Mouse (Mus musculus): ENCODE measurements around the gene Olfr1437. TPM values are rescaled to one million over a fixed set of nuclear protein-coding genes. Genes with fewer than 3 reads are reported as not detected.
"Not testable (repeated sequence)": the region's sequence is repeated elsewhere in the genome, so short reads cannot be mapped to it uniquely, and the experiment has no call there.

Olfr1437 gene
- total RNA-seq (2015; ENCODE audit: low replicate concordance) (not detected in 2 replicates), total RNA-seq (2017; ENCODE audit: low replicate concordance) (not detected in 2 replicates)

GRCm38 (mm10) chr19:12325001-12325400 lies at the start of gene Olfr1437:
Gene Olfr1437 (minus strand): TSS chr19:12325101.
- ATAC-seq (replicated peaks; ENCODE audit: low FRiP score, poor library complexity, severe bottlenecking) = no peak

DNA sequence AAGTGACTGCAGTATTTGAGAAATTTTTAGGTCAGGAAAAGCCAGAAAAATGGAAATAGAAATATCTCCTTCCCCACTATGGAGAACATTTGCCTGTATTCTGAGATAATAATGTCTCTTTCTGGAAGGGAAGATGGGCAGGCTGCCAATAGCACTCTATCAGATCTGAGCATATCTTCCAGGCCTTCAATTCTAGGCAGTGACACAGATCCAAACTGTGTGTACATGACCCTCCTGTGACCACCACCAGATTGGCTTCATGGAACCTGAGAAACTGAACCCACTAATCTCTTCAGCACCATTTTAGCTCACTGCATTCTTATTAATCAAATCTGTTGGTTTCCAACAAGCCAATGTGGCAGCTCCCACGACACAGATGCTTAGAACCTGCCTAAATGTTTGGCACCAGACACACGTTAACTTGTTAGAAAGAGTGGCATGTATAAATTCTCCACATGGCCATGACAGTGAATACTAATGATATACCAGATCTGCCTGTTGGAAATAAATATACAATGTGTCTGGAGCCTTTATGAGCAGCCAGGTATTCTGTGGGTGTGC lies 49.6 kb upstream of the Olfr1437 start:
- no peak for ATAC-seq (replicated peaks; ENCODE audit: low FRiP score, poor library complexity, severe bottlenecking)

GRCm38 (mm10) chr19:12373004-12373403 lies 48.1 kb upstream of the Olfr1437 start:
- no peak for ATAC-seq (replicated peaks; ENCODE audit: low FRiP score, poor library complexity, severe bottlenecking)

GRCm38 (mm10) chr19:12335810-12336209 lies 10.9 kb upstream of the Olfr1437 start, which contains the start of gene Olfr1438-ps1:
Gene Olfr1438-ps1 (minus strand): TSS chr19:12335910.
- no peak for ATAC-seq (replicated peaks; ENCODE audit: low FRiP score, poor library complexity, severe bottlenecking)

DNA sequence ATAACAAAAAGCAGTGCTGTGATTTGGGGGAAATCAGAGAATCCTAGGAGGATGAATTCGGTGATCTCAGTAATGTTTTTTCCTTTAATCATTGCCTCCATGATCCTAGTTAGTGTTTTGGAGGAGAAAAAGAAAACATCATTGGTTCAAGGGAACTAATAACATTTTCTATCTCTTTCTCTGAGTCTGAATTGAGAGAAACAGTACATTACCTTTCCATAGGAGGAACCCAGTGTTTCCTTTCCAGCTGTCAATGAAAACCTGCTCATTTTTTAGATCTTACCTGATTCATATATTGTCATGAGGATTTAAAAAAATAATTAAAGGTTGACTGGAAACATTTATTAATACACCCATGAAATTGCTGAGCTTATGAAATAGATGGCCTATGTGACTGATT lies 25.9 kb downstream of the Olfr1437 start, which contains the start of gene Olfr1436:
TSS of gene Olfr1436 (minus strand) at position 101 of the 400 bp plus-strand sequence.
- not testable (repeated sequence) for ATAC-seq (replicated peaks; ENCODE audit: low FRiP score, poor library complexity, severe bottlenecking)

- no peak for ATAC-seq (replicated peaks; ENCODE audit: low FRiP score, poor library complexity, severe bottlenecking)
Observed at GRCm38 (mm10) chr19:12292979-12293378, 31.9 kb downstream of the Olfr1437 start.

DNA sequence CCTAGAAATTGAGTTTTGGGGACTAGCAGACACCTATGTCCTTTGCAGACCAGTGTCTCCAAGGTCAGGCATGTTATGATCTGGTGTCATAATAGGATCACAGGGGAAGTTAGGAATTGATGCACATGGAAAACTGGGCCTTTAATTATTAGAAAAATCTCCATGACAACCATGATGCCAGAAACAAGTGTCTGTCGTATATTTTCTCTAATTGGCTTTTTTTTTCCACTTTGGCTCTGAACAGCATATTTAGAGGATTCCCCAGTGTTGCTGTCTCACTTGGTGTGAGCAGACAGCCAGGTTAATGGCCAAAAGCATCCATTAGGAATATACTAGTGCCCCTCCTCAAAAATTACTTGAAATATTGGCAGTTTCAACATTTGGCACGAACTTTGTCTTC lies 45.3 kb downstream of the Olfr1437 start, which contains the start of gene Olfr1434:
TSS of gene Olfr1434 (plus strand) at position 301 of the 400 bp plus-strand sequence.
- no peak for ATAC-seq (replicated peaks; ENCODE audit: low FRiP score, poor library complexity, severe bottlenecking)

Other genes starting within 250 kb of the Olfr1437 start
- not detected in 2 replicates for gene Olfr1425, start 247.4 kb downstream of the Olfr1437 start, total RNA-seq (2015; ENCODE audit: low replicate concordance)
- not detected in 2 replicates for gene Olfr1425, start 247.4 kb downstream of the Olfr1437 start, total RNA-seq (2017; ENCODE audit: low replicate concordance)
- gene Olfr1426, start 233.1 kb downstream of the Olfr1437 start, total RNA-seq (2015; ENCODE audit: low replicate concordance) = not detected in 2 replicates
- gene Olfr1426, start 233.1 kb downstream of the Olfr1437 start, total RNA-seq (2017; ENCODE audit: low replicate concordance) = not detected in 2 replicates
- not detected in 2 replicates for gene Olfr1427, start 221.8 kb downstream of the Olfr1437 start, total RNA-seq (2015; ENCODE audit: low replicate concordance)
- gene Olfr1427, start 221.8 kb downstream of the Olfr1437 start, total RNA-seq (2017; ENCODE audit: low replicate concordance) = not detected in 2 replicates
- gene Olfr1428, start 209.2 kb downstream of the Olfr1437 start, total RNA-seq (2015; ENCODE audit: low replicate concordance) = not detected in 2 replicates
- gene Olfr1428, start 209.2 kb downstream of the Olfr1437 start, total RNA-seq (2017; ENCODE audit: low replicate concordance) = not detected in 2 replicates
- not detected in 2 replicates for gene Olfr76, start 201.9 kb downstream of the Olfr1437 start, total RNA-seq (2015; ENCODE audit: low replicate concordance)
- not detected in 2 replicates for gene Olfr76, start 201.9 kb downstream of the Olfr1437 start, total RNA-seq (2017; ENCODE audit: low replicate concordance)
- not detected in 2 replicates for gene Olfr1555-ps1, start 155.0 kb downstream of the Olfr1437 start, total RNA-seq (2015; ENCODE audit: low replicate concordance)
- gene Olfr1555-ps1, start 155.0 kb downstream of the Olfr1437 start, total RNA-seq (2017; ENCODE audit: low replicate concordance) = not detected in 2 replicates
- gene Olfr1431, start 124.5 kb downstream of the Olfr1437 start, total RNA-seq (2015; ENCODE audit: low replicate concordance) = not detected in 2 replicates
- 0.60 TPM in 1 of 2 replicates, not detected in the other for gene Olfr1431, start 124.5 kb downstream of the Olfr1437 start, total RNA-seq (2017; ENCODE audit: low replicate concordance)
- gene Olfr1432, start 92.5 kb downstream of the Olfr1437 start, total RNA-seq (2015; ENCODE audit: low replicate concordance) = not detected in 2 replicates
- gene Olfr1432, start 92.5 kb downstream of the Olfr1437 start, total RNA-seq (2017; ENCODE audit: low replicate concordance) = not detected in 2 replicates
- gene Olfr262, start 83.4 kb downstream of the Olfr1437 start, total RNA-seq (2015; ENCODE audit: low replicate concordance) = not detected in 2 replicates
- 0.98 TPM in 1 of 2 replicates, not detected in the other for gene Olfr262, start 83.4 kb downstream of the Olfr1437 start, total RNA-seq (2017; ENCODE audit: low replicate concordance)
- gene Olfr235, start 64.1 kb downstream of the Olfr1437 start, total RNA-seq (2015; ENCODE audit: low replicate concordance) = not detected in 2 replicates
- gene Olfr235, start 64.1 kb downstream of the Olfr1437 start, total RNA-seq (2017; ENCODE audit: low replicate concordance) = not detected in 2 replicates
- gene Olfr1434, start 45.2 kb downstream of the Olfr1437 start, total RNA-seq (2015; ENCODE audit: low replicate concordance) = not detected in 2 replicates
- gene Olfr1434, start 45.2 kb downstream of the Olfr1437 start, total RNA-seq (2017; ENCODE audit: low replicate concordance) = not detected in 2 replicates
- not detected in 2 replicates for gene Olfr1436, start 26.0 kb downstream of the Olfr1437 start, total RNA-seq (2015; ENCODE audit: low replicate concordance)
- gene Olfr1436, start 26.0 kb downstream of the Olfr1437 start, total RNA-seq (2017; ENCODE audit: low replicate concordance) = not detected in 2 replicates
- gene Olfr1438-ps1, start 10.8 kb upstream of the Olfr1437 start, total RNA-seq (2015; ENCODE audit: low replicate concordance) = not detected in 2 replicates
- 0.28 TPM in 1 of 2 replicates, not detected in the other for gene Olfr1438-ps1, start 10.8 kb upstream of the Olfr1437 start, total RNA-seq (2017; ENCODE audit: low replicate concordance)
- gene Olfr1440, start 62.2 kb upstream of the Olfr1437 start, total RNA-seq (2015; ENCODE audit: low replicate concordance) = not detected in 2 replicates
- not detected in 2 replicates for gene Olfr1440, start 62.2 kb upstream of the Olfr1437 start, total RNA-seq (2017; ENCODE audit: low replicate concordance)
- gene Olfr1441, start 92.3 kb upstream of the Olfr1437 start, total RNA-seq (2015; ENCODE audit: low replicate concordance) = not detected in 2 replicates
- not detected in 2 replicates for gene Olfr1441, start 92.3 kb upstream of the Olfr1437 start, total RNA-seq (2017; ENCODE audit: low replicate concordance)
- gene Pfpl, start 102.8 kb upstream of the Olfr1437 start, total RNA-seq (2015; ENCODE audit: low replicate concordance) = not detected in 2 replicates
- not detected in 2 replicates for gene Pfpl, start 102.8 kb upstream of the Olfr1437 start, total RNA-seq (2017; ENCODE audit: low replicate concordance)
- gene Mpeg1, start 135.7 kb upstream of the Olfr1437 start, total RNA-seq (2015; ENCODE audit: low replicate concordance) = 92.8 and 101 TPM in 2 replicates
- gene Mpeg1, start 135.7 kb upstream of the Olfr1437 start, total RNA-seq (2017; ENCODE audit: low replicate concordance) = 46.2 and 49.6 TPM in 2 replicates
- gene Dtx4, start 176.4 kb upstream of the Olfr1437 start, total RNA-seq (2015; ENCODE audit: low replicate concordance) = 8.3 and 8.6 TPM in 2 replicates
- 4.2 and 6.0 TPM in 2 replicates for gene Dtx4, start 176.4 kb upstream of the Olfr1437 start, total RNA-seq (2017; ENCODE audit: low replicate concordance)
- gene Fam111a, start 220.6 kb upstream of the Olfr1437 start, total RNA-seq (2015; ENCODE audit: low replicate concordance) = 79.0 and 112 TPM in 2 replicates
- 78.5 and 79.9 TPM in 2 replicates for gene Fam111a, start 220.6 kb upstream of the Olfr1437 start, total RNA-seq (2017; ENCODE audit: low replicate concordance)